Mouse (Mus musculus) fat pad, adult 2 months (tissue): ENCODE data around the gene Mchr1.

Source experiments
- DNase-seq: peaks from one replicate; pipeline ENCODE4 v3.0.0-alpha.2; 2011; ENCODE audit warnings: low read depth, low spot score; ENCODE audit errors: extremely low read depth

Gene Mchr1

GRCm38 (mm10) chr15:81267416-81267815 lies 32.1 kb downstream of the Mchr1 start:
- DNase-seq = no peak

- no peak for DNase-seq
Measured at GRCm38 (mm10) chr15:81272305-81273053, 37.2 kb downstream of the Mchr1 start.

DNA sequence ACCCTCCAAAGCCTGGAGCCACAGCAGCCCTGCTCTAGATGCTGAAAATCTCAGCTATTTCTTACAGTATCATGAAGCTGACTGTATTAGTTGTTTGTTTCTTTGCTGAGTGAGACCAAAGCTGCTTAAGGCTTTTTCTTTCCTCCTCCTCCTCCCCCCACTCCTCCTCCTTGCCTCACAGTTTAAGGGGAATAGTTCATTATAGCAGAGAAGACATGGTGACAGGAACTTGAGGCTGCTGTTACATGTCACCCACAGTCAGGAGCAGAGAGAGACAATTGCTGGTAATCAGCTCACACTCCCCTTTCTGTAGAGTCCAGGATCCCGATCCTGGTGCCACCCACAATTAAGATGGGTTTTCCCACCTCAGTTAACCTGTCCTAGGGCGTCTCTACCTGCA lies 38.1 kb downstream of the Mchr1 start:
- no peak for DNase-seq

DNA sequence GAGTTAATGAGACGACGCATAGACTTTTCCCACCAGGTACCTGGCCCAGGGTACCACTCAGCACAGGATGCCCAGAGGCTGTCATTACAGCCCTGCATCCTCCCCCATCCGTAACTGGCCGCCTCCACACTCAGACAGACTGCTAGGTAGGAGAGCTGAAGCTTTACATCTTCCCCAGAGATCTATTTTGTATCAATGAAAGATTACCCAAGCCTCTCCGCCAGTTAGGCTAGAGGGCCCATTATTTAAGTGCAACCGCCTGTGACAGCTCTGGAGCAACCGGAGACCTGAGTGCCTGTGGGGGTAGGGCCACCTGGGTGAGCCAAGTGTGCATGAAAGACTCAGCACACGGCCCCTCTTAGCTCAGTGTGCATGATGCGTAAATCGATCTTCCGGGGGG lies 42.6 kb downstream of the Mchr1 start:
- DNase-seq = no peak

- no peak for DNase-seq
Measured at GRCm38 (mm10) chr15:81278699-81279098, 43.4 kb downstream of the Mchr1 start.

DNA sequence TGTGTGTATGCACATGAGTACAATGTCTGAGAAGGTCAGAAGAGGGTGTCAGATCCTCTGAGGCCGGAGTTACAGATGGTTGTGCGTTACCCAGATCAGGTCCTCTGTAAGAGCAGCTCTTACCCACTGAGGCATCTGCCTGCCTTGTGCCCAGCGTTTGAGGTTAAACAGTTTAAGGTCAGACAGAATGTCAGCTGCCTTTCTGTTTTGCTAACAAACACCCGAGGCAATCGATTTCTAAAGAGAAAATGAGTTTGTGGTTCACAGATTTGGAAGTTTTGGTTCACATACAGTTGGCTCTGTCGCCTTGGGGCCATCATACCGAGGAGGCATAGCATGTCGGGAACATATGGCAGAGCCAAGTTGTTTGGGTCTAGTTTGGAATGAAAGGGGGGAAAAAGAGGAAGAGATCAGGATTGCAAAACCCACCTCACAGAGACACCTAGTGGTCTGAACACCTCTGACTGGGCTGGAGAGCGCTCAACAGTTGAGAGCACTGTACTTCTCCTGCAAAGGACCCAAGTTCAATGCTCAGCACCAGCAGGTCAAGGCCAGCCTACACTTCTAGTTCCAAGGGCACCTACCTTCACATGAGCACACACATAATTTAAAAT lies 48.9 kb downstream of the Mchr1 start:
- no peak for DNase-seq
